Mouse (Mus musculus) adrenal gland, postnatal 4 days (tissue): Measurements from ENCODE around the gene S100a3. TPM values are rescaled to one million over a fixed set of nuclear protein-coding genes. Genes with fewer than 3 reads are reported as not detected.

ENCODE experiments used
- DNase-seq, 2 experiments: peaks; one replicate each; pipeline ENCODE4 v3.0.0; 2021 to 2022; ENCODE audit warnings: low spot score in 2 of 2, mixed read lengths in 2 of 2
- total RNA-seq, 2 experiments: library from RNA; stranded (reverse); gene quantifications; 2 replicates each; pipeline ENCODE4 v1.2.3; 2021

S100a3 gene
- total RNA-seq, 2 experiments from 2014 or later: not detected

GRCm38 (mm10) chr3:90555954-90556353 is 4.4 kb upstream of the S100a3 start:
- DNase-seq: no peak

- DNase-seq: no peak
Observed at GRCm38 (mm10) chr3:90574691-90575090, 14.3 kb downstream of the S100a3 start.

- DNase-seq: no peak
Observed at GRCm38 (mm10) chr3:90575320-90575719, 14.9 kb downstream of the S100a3 start.

- no peak for DNase-seq
Observed at GRCm38 (mm10) chr3:90576351-90577001, 16.1 kb downstream of the S100a3 start.

GRCm38 (mm10) chr3:90579433-90579832 is 19.1 kb downstream of the S100a3 start:
- DNase-seq: no peak

- no peak for DNase-seq
Observed at GRCm38 (mm10) chr3:90581141-90581540, 20.8 kb downstream of the S100a3 start.

GRCm38 (mm10) chr3:90582156-90582555 is 21.8 kb downstream of the S100a3 start:
- DNase-seq: no peak

GRCm38 (mm10) chr3:90582556-90582955 is 22.2 kb downstream of the S100a3 start:
- no peak for DNase-seq

- no peak for DNase-seq
Observed at GRCm38 (mm10) chr3:90583893-90584292, 23.5 kb downstream of the S100a3 start.

- peak in 1 of 2 experiments; percentile 43 for DNase-seq
Observed at GRCm38 (mm10) chr3:90585595-90585994, 25.2 kb downstream of the S100a3 start.

GRCm38 (mm10) chr3:90586016-90586643 is 25.8 kb downstream of the S100a3 start:
- no peak for DNase-seq

GRCm38 (mm10) chr3:90586906-90587305 is 26.5 kb downstream of the S100a3 start:
- DNase-seq: peak; percentile 27 to 40

GRCm38 (mm10) chr3:90587361-90588101 is 27.2 kb downstream of the S100a3 start:
- no peak for DNase-seq

GRCm38 (mm10) chr3:90589390-90589789 is 29.0 kb downstream of the S100a3 start:
- no peak for DNase-seq

- no peak for DNase-seq
Observed at GRCm38 (mm10) chr3:90589947-90590346, 29.6 kb downstream of the S100a3 start, which contains the start of gene S100a2. S100a2 (plus strand) TSS chr3:90590247.

GRCm38 (mm10) chr3:90594466-90594865 is 34.1 kb downstream of the S100a3 start:
- no peak for DNase-seq

- no peak for DNase-seq
Observed at GRCm38 (mm10) chr3:90595556-90595955, 35.2 kb downstream of the S100a3 start.

GRCm38 (mm10) chr3:90596810-90597209 is 36.4 kb downstream of the S100a3 start:
- no peak for DNase-seq

GRCm38 (mm10) chr3:90597736-90598135 is 37.4 kb downstream of the S100a3 start:
- DNase-seq: no peak

GRCm38 (mm10) chr3:90598212-90598611 is 37.8 kb downstream of the S100a3 start:
- no peak for DNase-seq

- no peak for DNase-seq
Observed at GRCm38 (mm10) chr3:90599401-90599800, 39.0 kb downstream of the S100a3 start.

GRCm38 (mm10) chr3:90600036-90600435 is 39.7 kb downstream of the S100a3 start:
- DNase-seq: no peak
